Mouse (Mus musculus) liver, embryonic 13.5 days (tissue): ENCODE data around the gene Ppm1h. TPM values are rescaled to one million over a fixed set of nuclear protein-coding genes. Genes with fewer than 3 reads are reported as not detected.

Experiments
- ATAC-seq: fragments of 200-750 bp; cut with Nextera tagmentation; 2 replicates; pipeline ENCODE4 v1.8.0; 2017; ENCODE audit warnings: low read depth, mild to moderate bottlenecking, moderate number of reproducible peaks, moderate library complexity
- DNase-seq: peaks from one replicate; pipeline ENCODE4 v3.0.0; 2022
- H3K27ac ChIP-seq: fragments of 300-500 bp; sonication (generic); 2 replicates; pipeline ENCODE4 v1.5.1; 2015; ENCODE audit warnings: moderate library complexity, mild to moderate bottlenecking, inconsistent platforms
- H3K27me3 ChIP-seq: fragments of 300-500 bp; sonication (generic); 2 replicates; pipeline ENCODE4 v1.6.1; 2015; ENCODE audit warnings: mild to moderate bottlenecking, inconsistent platforms
- H3K36me3 ChIP-seq: fragments of 300-500 bp; sonication (generic); 2 replicates; pipeline ENCODE4 v1.6.1; 2015; ENCODE audit warnings: mild to moderate bottlenecking, inconsistent platforms
- H3K4me1 ChIP-seq: fragments of 300-500 bp; sonication (generic); replicated peaks from 2 replicates; pipeline ENCODE4 v1.6.1; 2015; ENCODE audit warnings: inconsistent platforms
- H3K4me2 ChIP-seq: fragments of 300-500 bp; sonication (generic); 2 replicates; pipeline ENCODE4 v1.6.1; 2015; ENCODE audit warnings: inconsistent platforms, mild to moderate bottlenecking, moderate library complexity
- H3K4me3 ChIP-seq: fragments of 300-500 bp; sonication (generic); replicated peaks from 2 replicates; pipeline ENCODE4 v1.5.1; 2015; ENCODE audit warnings: mild to moderate bottlenecking, inconsistent platforms
- H3K9ac ChIP-seq: fragments of 300-500 bp; sonication (generic); 2 replicates; pipeline ENCODE4 v1.6.1; 2015; ENCODE audit warnings: mild to moderate bottlenecking, inconsistent platforms
- H3K9me3 ChIP-seq: fragments of 300-500 bp; sonication (generic); replicated peaks from 2 replicates; pipeline ENCODE4 v1.6.1; 2016; ENCODE audit warnings: inconsistent platforms
- WGBS: fragments of 180-500 bp; shearing (Covaris S2); methylation state at CpG from one replicate; pipeline ENCODE4 v1.1.7; 2015; ENCODE audit not compliant: insufficient replicate concordance; 5-methylcytosine and 5-hydroxymethylcytosine counted together
- polyA plus RNA-seq: library from polyadenylated mRNA; unstranded; fragments of >200 nt; fragmentation: Nextera tagmentation; extraction: Ambion mirVana; gene quantifications from 2 replicates; pipeline ENCODE4 v1.2.1, GENCODE M21; 2015

Gene Ppm1h
- polyA plus RNA-seq, 1 experiment from 2014 or later: 1.5 TPM

- Histone ChIP-seq H3K4me1 (no peaks in the 10 kb centered on the region), H3K27me3 (no peaks in the 10 kb centered on the region), H3K4me3 (no peak overlapping the region), H3K4me2 (no peak overlapping the region), H3K36me3 (no peaks in the 10 kb centered on the region), H3K9ac (no peak overlapping the region), H3K9me3 (no peaks in the 10 kb centered on the region), H3K27ac (no peak overlapping the region)
- DNase-seq (no peak), ATAC-seq (no peak)
- 63% methylated on average over 11 of the region's 11 CpGs for WGBS
These were observed 68.8 kb downstream of the Ppm1h start for GRCm38 (mm10) chr10:122747151-122747925.

- Histone ChIP-seq H3K4me1 (no peaks in the 10 kb centered on the region), H3K9ac (no peak overlapping the region), H3K27ac (no peak overlapping the region), H3K4me2 (no peak overlapping the region), H3K36me3 (no peaks in the 10 kb centered on the region), H3K9me3 (no peaks in the 10 kb centered on the region), H3K27me3 (no peaks in the 10 kb centered on the region), H3K4me3 (no peak overlapping the region)
- WGBS: 61% methylated on average over 4 of the region's 4 CpGs
- no peak for ATAC-seq
- DNase-seq: no peak
These were observed 69.9 kb downstream of the Ppm1h start for GRCm38 (mm10) chr10:122748361-122748951.

GRCm38 (mm10) chr10:122749071-122749470, 70.5 kb downstream of the Ppm1h start:
- no peak for DNase-seq

GRCm38 (mm10) chr10:122749876-122750275, 71.3 kb downstream of the Ppm1h start:
- DNase-seq (no peak), ATAC-seq (no peak)
- no peaks in the 10 kb centered on the region for H3K9me3 ChIP-seq
- H3K27ac ChIP-seq: no peak overlapping the region
- no peak overlapping the region for H3K4me3 ChIP-seq
- H3K4me1 ChIP-seq: no peaks in the 10 kb centered on the region
- WGBS: 68% methylated on average over 7 of the region's 7 CpGs
- H3K27me3 ChIP-seq: no peaks in the 10 kb centered on the region
- no peaks in the 10 kb centered on the region for H3K36me3 ChIP-seq
- H3K9ac ChIP-seq: no peak overlapping the region
- H3K4me2 ChIP-seq: no peak overlapping the region

More at GRCm38 (mm10) chr10:122749071-122749470, 70.5 kb downstream of the Ppm1h start:
- Histone ChIP-seq H3K9ac (no peak overlapping the region), H3K4me3 (no peak overlapping the region), H3K27ac (no peak overlapping the region), H3K9me3 (no peaks in the 10 kb centered on the region), H3K4me2 (no peak overlapping the region), H3K27me3 (no peaks in the 10 kb centered on the region), H3K4me1 (no peaks in the 10 kb centered on the region), H3K36me3 (no peaks in the 10 kb centered on the region)
- no peak for ATAC-seq
- WGBS: 80% methylated on average over 12 of the region's 12 CpGs

GRCm38 (mm10) chr10:122752950-122753923, 74.7 kb downstream of the Ppm1h start:
- Histone ChIP-seq H3K4me3 (no peak overlapping the region), H3K36me3 (no peaks in the 10 kb centered on the region), H3K4me2 (no peak overlapping the region), H3K27me3 (no peaks in the 10 kb centered on the region), H3K9ac (no peak overlapping the region), H3K9me3 (no peaks in the 10 kb centered on the region), H3K27ac (no peak overlapping the region), H3K4me1 (no peaks in the 10 kb centered on the region)
- ATAC-seq (no peak), DNase-seq (no peak)
- 51% methylated on average over 17 of the region's 17 CpGs for WGBS

- no peaks in the 10 kb centered on the region for H3K36me3 ChIP-seq
- H3K27ac ChIP-seq: no peak overlapping the region
- no peaks in the 10 kb centered on the region for H3K27me3 ChIP-seq
- DNase-seq (no peak), ATAC-seq (no peak)
- H3K4me2 ChIP-seq: no peak overlapping the region
- no peaks in the 10 kb centered on the region for H3K9me3 ChIP-seq
- H3K4me1 ChIP-seq: no peaks in the 10 kb centered on the region
- no peak overlapping the region for H3K9ac ChIP-seq
- 43% methylated on average over 2 of the region's 2 CpGs for WGBS
- no peak overlapping the region for H3K4me3 ChIP-seq
These were observed 75.4 kb downstream of the Ppm1h start for GRCm38 (mm10) chr10:122753924-122754307.

GRCm38 (mm10) chr10:122754967-122755366, 76.4 kb downstream of the Ppm1h start:
- Histone ChIP-seq H3K9me3 (no peaks in the 10 kb centered on the region), H3K4me1 (no peaks in the 10 kb centered on the region), H3K27ac (no peak overlapping the region), H3K27me3 (no peaks in the 10 kb centered on the region), H3K4me2 (no peak overlapping the region), H3K4me3 (no peak overlapping the region), H3K9ac (no peak overlapping the region), H3K36me3 (no peaks in the 10 kb centered on the region)
- no peak for DNase-seq
- 64% methylated on average over 1 of the region's 1 CpGs for WGBS
- no peak for ATAC-seq

GRCm38 (mm10) chr10:122756879-122757530, 78.4 kb downstream of the Ppm1h start:
- Histone ChIP-seq H3K27ac (no peak overlapping the region), H3K4me3 (no peak overlapping the region), H3K9ac (no peak overlapping the region), H3K9me3 (no peaks in the 10 kb centered on the region), H3K4me1 (no peaks in the 10 kb centered on the region), H3K4me2 (no peak overlapping the region), H3K36me3 (no peaks in the 10 kb centered on the region), H3K27me3 (no peaks in the 10 kb centered on the region)
- ATAC-seq (no peak), DNase-seq (no peak)
- WGBS: 30% methylated on average over 6 of the region's 7 CpGs

GRCm38 (mm10) chr10:122757727-122758126, 79.2 kb downstream of the Ppm1h start:
- no peak overlapping the region for H3K27ac ChIP-seq
- no peaks in the 10 kb centered on the region for H3K27me3 ChIP-seq
- ATAC-seq (no peak), DNase-seq (no peak)
- no peaks in the 10 kb centered on the region for H3K36me3 ChIP-seq
- WGBS: 63% methylated on average over 12 of the region's 12 CpGs
- no peaks in the 10 kb centered on the region for H3K9me3 ChIP-seq
- no peak overlapping the region for H3K4me3 ChIP-seq
- no peak overlapping the region for H3K4me2 ChIP-seq
- H3K9ac ChIP-seq: no peak overlapping the region
- H3K4me1 ChIP-seq: no peaks in the 10 kb centered on the region

- no peaks in the 10 kb centered on the region for H3K4me1 ChIP-seq
- H3K9ac ChIP-seq: no peak overlapping the region
- DNase-seq (no peak), ATAC-seq (no peak)
- no peak overlapping the region for H3K27ac ChIP-seq
- 67% methylated on average over 4 of the region's 4 CpGs for WGBS
- no peak overlapping the region for H3K4me2 ChIP-seq
- no peaks in the 10 kb centered on the region for H3K9me3 ChIP-seq
- H3K4me3 ChIP-seq: no peak overlapping the region
- no peaks in the 10 kb centered on the region for H3K27me3 ChIP-seq
- H3K36me3 ChIP-seq: no peaks in the 10 kb centered on the region
These were observed 79.8 kb downstream of the Ppm1h start for GRCm38 (mm10) chr10:122758346-122758745.

GRCm38 (mm10) chr10:122759729-122760128, 81.2 kb downstream of the Ppm1h start:
- no peaks in the 10 kb centered on the region for H3K36me3 ChIP-seq
- ATAC-seq (no peak), DNase-seq (no peak)
- no peaks in the 10 kb centered on the region for H3K9me3 ChIP-seq
- H3K4me3 ChIP-seq: no peak overlapping the region
- H3K27ac ChIP-seq: no peak overlapping the region
- 57% methylated on average over 2 of the region's 2 CpGs for WGBS
- H3K4me2 ChIP-seq: no peak overlapping the region
- H3K27me3 ChIP-seq: no peaks in the 10 kb centered on the region
- no peaks in the 10 kb centered on the region for H3K4me1 ChIP-seq
- no peak overlapping the region for H3K9ac ChIP-seq
